Mouse (Mus musculus): ENCODE results near the gene Gmds.

Gene Gmds

GRCm38 (mm10) chr13:32145916-32146315, 192.6 kb downstream of the Gmds start:
- no peak for DNase-seq

DNA sequence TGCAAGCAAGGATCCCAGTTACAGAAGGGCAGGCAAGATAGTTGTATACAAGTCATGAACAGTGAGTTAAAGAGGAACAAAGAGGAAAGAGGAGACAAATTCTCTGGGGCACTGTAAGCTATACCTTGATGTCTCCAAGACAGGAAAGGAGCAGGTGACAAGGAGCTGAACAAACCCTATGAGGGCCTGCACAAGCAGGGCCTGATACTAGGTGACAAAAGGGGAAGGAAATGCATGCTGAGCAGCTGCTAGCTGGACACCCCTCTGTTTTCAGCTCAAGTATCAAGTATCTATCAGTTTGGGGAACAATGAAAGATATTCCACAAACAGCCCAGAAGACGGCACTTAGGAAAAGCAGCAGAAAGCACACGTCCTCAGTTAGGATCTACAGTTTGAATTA, 193.4 kb downstream of the Gmds start:
- DNase-seq = no peak

GRCm38 (mm10) chr13:32143651-32144050, 194.9 kb downstream of the Gmds start:
- DNase-seq = no peak

GRCm38 (mm10) chr13:32134663-32135273, 203.8 kb downstream of the Gmds start:
- no peak for DNase-seq

DNA sequence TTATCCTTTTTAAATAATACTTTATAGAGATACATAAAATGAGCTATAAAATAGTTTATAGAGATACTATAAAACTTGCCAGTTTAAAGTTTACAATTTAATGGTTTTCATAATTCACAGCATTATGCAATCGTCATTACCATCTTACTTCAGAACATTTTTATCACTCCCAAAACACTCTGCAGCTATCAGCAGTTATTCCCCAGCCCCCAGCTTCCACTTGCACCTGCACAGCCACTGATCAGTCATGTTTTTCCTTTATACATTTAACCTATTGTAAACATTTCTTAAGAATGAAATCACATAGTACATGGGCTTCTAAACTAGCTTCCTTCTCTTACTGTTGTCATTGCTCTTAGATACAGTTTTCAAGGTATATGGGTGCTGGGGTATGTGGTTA, 208.6 kb downstream of the Gmds start:
- DNase-seq = no peak

DNA sequence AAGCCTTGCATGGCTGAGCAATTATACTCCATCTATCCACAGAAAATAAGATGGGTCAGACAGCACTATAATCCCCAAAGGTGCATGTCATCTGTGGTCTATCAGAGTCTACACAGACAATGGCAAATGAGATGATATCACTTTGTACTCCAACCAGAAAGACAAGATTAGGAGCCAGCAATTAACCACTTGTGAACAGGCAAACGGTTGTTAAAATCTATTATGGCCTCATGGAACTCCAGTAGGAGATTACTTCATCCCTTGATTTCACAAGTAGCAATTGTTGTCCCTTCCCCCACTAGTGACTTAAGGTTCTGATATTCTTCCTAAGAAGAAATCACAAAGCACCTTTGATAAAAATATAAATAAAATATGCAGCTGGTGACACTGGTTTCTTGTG, 220.2 kb downstream of the Gmds start:
- no peak for DNase-seq

- no peak for DNase-seq
Measured at GRCm38 (mm10) chr13:32115468-32115867, 223.1 kb downstream of the Gmds start.

DNA sequence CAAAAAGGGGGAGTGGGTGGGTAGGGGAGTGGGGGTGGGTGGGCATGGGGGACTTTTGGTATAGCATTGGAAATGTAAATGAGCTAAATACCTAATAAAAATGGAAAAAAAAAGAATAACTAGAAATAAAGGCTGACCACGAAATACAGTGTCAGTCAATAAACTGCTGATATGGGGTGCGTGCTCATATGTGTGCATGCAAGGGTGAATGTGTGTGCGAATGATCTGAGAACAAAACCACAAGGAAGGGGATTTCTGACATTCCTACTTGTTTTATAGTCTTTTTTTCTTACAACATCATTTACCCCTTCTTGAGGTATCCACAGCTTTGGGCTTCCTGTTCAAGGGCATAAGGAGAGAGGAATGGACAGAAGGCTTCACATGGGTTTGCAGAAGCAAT, 224.7 kb downstream of the Gmds start:
- no peak for DNase-seq

- DNase-seq = no peak
Measured at GRCm38 (mm10) chr13:32088303-32088977, 250.1 kb downstream of the Gmds start.

GRCm38 (mm10) chr13:32080520-32081249, 257.9 kb downstream of the Gmds start:
- DNase-seq = no peak

- DNase-seq = no peak
Measured at GRCm38 (mm10) chr13:32073630-32074029, 264.9 kb downstream of the Gmds start.

- peak; percentile 30 to 51 for DNase-seq
Measured at GRCm38 (mm10) chr13:32055321-32055720, 283.2 kb downstream of the Gmds start.

GRCm38 (mm10) chr13:32053587-32053986, 285.0 kb downstream of the Gmds start:
- DNase-seq = no peak

- DNase-seq = no peak
Measured at GRCm38 (mm10) chr13:32047980-32048959, 290.3 kb downstream of the Gmds start.

GRCm38 (mm10) chr13:32046961-32047360, 291.6 kb downstream of the Gmds start:
- DNase-seq = no peak

- no peak for DNase-seq
Measured at GRCm38 (mm10) chr13:32042748-32043147, 295.8 kb downstream of the Gmds start.

- no peak for DNase-seq
Measured at GRCm38 (mm10) chr13:32040822-32041221, 297.7 kb downstream of the Gmds start.

DNA sequence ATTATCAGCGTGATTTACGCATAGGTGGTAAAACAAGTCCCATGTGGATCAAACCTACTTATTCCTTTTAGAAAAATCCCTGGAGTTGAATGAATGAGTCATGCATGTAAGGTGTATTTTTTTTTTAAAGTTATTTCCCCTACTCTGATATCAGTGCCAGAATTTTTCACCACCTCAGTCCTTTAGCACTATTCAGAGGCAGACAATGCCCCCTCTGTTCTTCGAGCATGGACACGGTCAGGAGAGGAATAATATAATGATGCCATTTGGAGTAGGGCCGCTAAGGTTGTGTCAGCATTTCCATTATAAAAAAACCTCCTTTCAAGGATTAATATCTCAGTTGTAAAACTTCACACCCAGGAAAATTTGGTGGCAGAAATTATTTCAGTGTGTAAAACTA, 301.6 kb downstream of the Gmds start:
- DNase-seq = no peak

- DNase-seq = no peak
Measured at GRCm38 (mm10) chr13:32034799-32035448, 303.6 kb downstream of the Gmds start.

DNA sequence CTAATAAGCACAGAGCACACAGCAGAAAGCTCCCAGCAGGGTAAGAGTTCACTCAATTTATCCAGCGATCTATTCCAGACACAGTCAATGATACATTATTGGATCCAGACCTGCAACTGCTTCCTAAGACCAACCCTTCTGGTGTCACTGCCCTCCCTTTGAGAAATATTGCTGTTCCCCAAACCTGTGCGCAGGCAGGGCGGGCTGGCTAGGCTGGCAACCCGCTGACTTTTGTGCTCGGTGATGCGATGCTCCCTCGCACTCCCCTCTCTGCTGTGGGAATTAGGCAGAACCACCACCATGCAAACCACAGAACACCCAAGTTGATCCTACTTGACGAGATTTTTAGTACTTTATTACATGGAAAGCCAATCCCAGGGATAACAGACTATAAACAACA, 304.4 kb downstream of the Gmds start:
- no peak for DNase-seq

GRCm38 (mm10) chr13:32026226-32026975, 312.1 kb downstream of the Gmds start:
- DNase-seq = no peak

- DNase-seq = no peak
Measured at GRCm38 (mm10) chr13:32024822-32025221, 313.7 kb downstream of the Gmds start.
